Mouse (Mus musculus): ENCODE data around the gene Gm11733. TPM values are rescaled to one million over a fixed set of nuclear protein-coding genes. Genes with fewer than 3 reads are reported as not detected.

The Gm11733 gene
- total RNA-seq, 2 experiments from 2014 or later: not detected

- no peak for DNase-seq
- intact Hi-C loops (cut with DNase I): loop anchor here (10.0 kb wide), 1 partner anchor 348 kb away; the partner anchor contains the start of genes Afmid and Tk1
These were observed 7.5 kb upstream of the Gm11733 start for GRCm38 (mm10) chr11:117476554-117477107.

- intact Hi-C loops (cut with DNase I): loop anchor here (10.0 kb wide), 1 partner anchor 346 kb away; the partner anchor contains the start of genes Afmid and Tk1
- peak; percentile 20 to 35 for DNase-seq
These were observed 5.7 kb upstream of the Gm11733 start for GRCm38 (mm10) chr11:117478271-117479006.

- peak; percentile 65 to 79 for DNase-seq
- intact Hi-C loops (cut with DNase I): loop anchor here (10.0 kb wide), 1 partner anchor 346 kb away; the partner anchor contains the start of genes Afmid and Tk1
These were observed 5.0 kb upstream of the Gm11733 start for GRCm38 (mm10) chr11:117479007-117479719.

- DNase-seq: peak; percentile 30 to 41
- intact Hi-C loops (cut with DNase I): loop anchor here (2.0 to 10.0 kb wide), 2 partner anchors 15 to 345 kb away; partner anchors contain the start of genes Afmid and Tk1
These were observed 4.4 kb upstream of the Gm11733 start for GRCm38 (mm10) chr11:117479746-117480145.

GRCm38 (mm10) chr11:117482300-117482676 lies 1.9 kb upstream of the Gm11733 start:
- DNase-seq: no peak

GRCm38 (mm10) chr11:117482677-117483511 lies 1.3 kb upstream of the Gm11733 start:
- DNase-seq: peak; percentile 86 to 87
- intact Hi-C loops (cut with DNase I): no loop called here

More at GRCm38 (mm10) chr11:117482300-117482676, 1.9 kb upstream of the Gm11733 start:
- intact Hi-C loops (cut with DNase I): no loop called here

- intact Hi-C loops (cut with DNase I): loop anchor here (10.0 kb wide), 1 partner anchor 343 kb away; no protein-coding TSS in a partner anchor
- no peak for DNase-seq
These were observed 7.4 kb downstream of the Gm11733 start for GRCm38 (mm10) chr11:117491408-117492208.

GRCm38 (mm10) chr11:117492209-117492505 lies 8.0 kb downstream of the Gm11733 start:
- intact Hi-C loops (cut with DNase I): loop anchor here (10.0 kb wide), 1 partner anchor 343 kb away; no protein-coding TSS in a partner anchor
- DNase-seq: no peak

- DNase-seq: peak in 1 of 2 experiments; percentile 15
- intact Hi-C loops (cut with DNase I): loop anchor here (10.0 kb wide), 1 partner anchor 338 kb away; no protein-coding TSS in a partner anchor
These were observed 12.6 kb downstream of the Gm11733 start for GRCm38 (mm10) chr11:117496812-117497211.

- intact Hi-C loops (cut with DNase I): loop anchor here (10.0 kb wide), 1 partner anchor 337 kb away; no protein-coding TSS in a partner anchor
These were observed 13.3 kb downstream of the Gm11733 start for GRCm38 (mm10) chr11:117497256-117498136.

GRCm38 (mm10) chr11:117498137-117498511 lies 14.0 kb downstream of the Gm11733 start:
- intact Hi-C loops (cut with DNase I): loop anchor here (10.0 kb wide), 1 partner anchor 337 kb away; no protein-coding TSS in a partner anchor

More at GRCm38 (mm10) chr11:117497256-117498136, 13.3 kb downstream of the Gm11733 start:
- DNase-seq: peak; percentile 75 to 82

GRCm38 (mm10) chr11:117508972-117509371 lies 24.8 kb downstream of the Gm11733 start:
- no peak for DNase-seq
- intact Hi-C loops (cut with DNase I): no loop called here

More at GRCm38 (mm10) chr11:117498137-117498511, 14.0 kb downstream of the Gm11733 start:
- DNase-seq: no peak

- peak; percentile 53 to 78 for DNase-seq
- intact Hi-C loops (cut with DNase I): no loop called here
These were observed 31.7 kb downstream of the Gm11733 start for GRCm38 (mm10) chr11:117515718-117516421.

GRCm38 (mm10) chr11:117516422-117516796 lies 32.2 kb downstream of the Gm11733 start:
- intact Hi-C loops (cut with DNase I): no loop called here
- DNase-seq: no peak

GRCm38 (mm10) chr11:117521906-117522780 lies 38.0 kb downstream of the Gm11733 start:
- intact Hi-C loops (cut with DNase I): loop anchor here (5.0 kb wide), 1 partner anchor 130 kb away; no protein-coding TSS in a partner anchor
- DNase-seq: peak in 1 of 2 experiments; percentile 49

- peak; percentile 87 to 89 for DNase-seq
- intact Hi-C loops (cut with DNase I): loop anchor here (5.0 kb wide), 1 partner anchor 131 kb away; no protein-coding TSS in a partner anchor
These were observed 38.8 kb downstream of the Gm11733 start for GRCm38 (mm10) chr11:117522879-117523519.
